Mouse (Mus musculus): ENCODE results near the gene Fbxo36. TPM values are rescaled to one million over a fixed set of nuclear protein-coding genes. Genes with fewer than 3 reads are reported as not detected.
A peak's percentile ranks its signal among the peaks of the same experiment; 100 is the strongest.

Fbxo36 gene
- polyA plus RNA-seq, 1 experiment from 2014 or later, result 8.9 TPM

GRCm38 (mm10) chr1:84864645-84865044 lies 25.0 kb downstream of the Fbxo36 start:
- Histone ChIP-seq H3K9me3 (replicated peaks) (no peaks in the 10 kb centered on the region), H3K27me3 (ENCODE audit: low read depth, poor library complexity, severe bottlenecking) (no peaks in the 10 kb centered on the region), H3K4me3 (no peak overlapping the region), H3K27ac (no peak overlapping the region; the same call in 1 of the 2 replicates), H3K36me3 (no peaks in the 10 kb centered on the region), H3K4me1 (peaks cover 6% of the 10 kb centered on the region)
- WGBS, result 31% methylated on average over 2 of the region's 2 CpGs
- peak; percentile 28 for DNase-seq (ENCODE audit: low spot score)

GRCm38 (mm10) chr1:84866231-84866630 lies 26.6 kb downstream of the Fbxo36 start:
- WGBS, result 90% methylated on average over 6 of the region's 6 CpGs
- H3K27me3 ChIP-seq (ENCODE audit: low read depth, poor library complexity, severe bottlenecking), result no peaks in the 10 kb centered on the region

GRCm38 (mm10) chr1:84866706-84867230 lies 27.1 kb downstream of the Fbxo36 start:
- DNase-seq (ENCODE audit: low spot score), result no peak
- H3K36me3 ChIP-seq, result no peaks in the 10 kb centered on the region
- no peak overlapping the region for H3K27ac ChIP-seq
- no peak overlapping the region for H3K4me3 ChIP-seq
- H3K27me3 ChIP-seq (ENCODE audit: low read depth, poor library complexity, severe bottlenecking), result no peaks in the 10 kb centered on the region
- WGBS, result 95% methylated on average over 3 of the region's 3 CpGs
- H3K4me1 ChIP-seq, result peaks cover 6% of the 10 kb centered on the region
- no peaks in the 10 kb centered on the region for H3K9me3 ChIP-seq (replicated peaks)

More at GRCm38 (mm10) chr1:84866231-84866630, 26.6 kb downstream of the Fbxo36 start:
- peaks cover 6% of the 10 kb centered on the region for H3K4me1 ChIP-seq
- H3K4me3 ChIP-seq, result no peak overlapping the region
- H3K27ac ChIP-seq, result no peak overlapping the region
- peak; percentile 15 for DNase-seq (ENCODE audit: low spot score)
- no peaks in the 10 kb centered on the region for H3K9me3 ChIP-seq (replicated peaks)
- H3K36me3 ChIP-seq, result no peaks in the 10 kb centered on the region

GRCm38 (mm10) chr1:84868311-84868710 lies 28.7 kb downstream of the Fbxo36 start:
- peaks cover 6% of the 10 kb centered on the region for H3K4me1 ChIP-seq
- no peak overlapping the region for H3K27ac ChIP-seq
- no peak overlapping the region for H3K4me3 ChIP-seq
- H3K36me3 ChIP-seq, result no peaks in the 10 kb centered on the region
- H3K9me3 ChIP-seq (replicated peaks), result no peaks in the 10 kb centered on the region
- no peaks in the 10 kb centered on the region for H3K27me3 ChIP-seq (ENCODE audit: low read depth, poor library complexity, severe bottlenecking)
- no peak for DNase-seq (ENCODE audit: low spot score)

- H3K36me3 ChIP-seq, result no peaks in the 10 kb centered on the region
- DNase-seq (ENCODE audit: low spot score), result no peak
- WGBS, result 77% methylated on average over 4 of the region's 4 CpGs
- H3K27ac ChIP-seq, result no peak overlapping the region
- H3K27me3 ChIP-seq (ENCODE audit: low read depth, poor library complexity, severe bottlenecking), result no peaks in the 10 kb centered on the region
- no peaks in the 10 kb centered on the region for H3K9me3 ChIP-seq (replicated peaks)
- no peak overlapping the region for H3K4me3 ChIP-seq
- peaks cover 6% of the 10 kb centered on the region for H3K4me1 ChIP-seq
These were observed 29.2 kb downstream of the Fbxo36 start for GRCm38 (mm10) chr1:84868841-84869240.

GRCm38 (mm10) chr1:84869498-84869897 lies 29.9 kb downstream of the Fbxo36 start:
- H3K4me1 ChIP-seq, result peaks cover 3% of the 10 kb centered on the region
- DNase-seq (ENCODE audit: low spot score), result no peak
- no peak overlapping the region for H3K27ac ChIP-seq
- H3K4me3 ChIP-seq, result no peak overlapping the region
- no peaks in the 10 kb centered on the region for H3K36me3 ChIP-seq
- H3K27me3 ChIP-seq (ENCODE audit: low read depth, poor library complexity, severe bottlenecking), result no peaks in the 10 kb centered on the region
- 61% methylated on average over 7 of the region's 7 CpGs for WGBS
- H3K9me3 ChIP-seq (replicated peaks), result no peaks in the 10 kb centered on the region

GRCm38 (mm10) chr1:84871131-84871530 lies 31.5 kb downstream of the Fbxo36 start:
- Histone ChIP-seq H3K27ac (no peak overlapping the region), H3K27me3 (ENCODE audit: low read depth, poor library complexity, severe bottlenecking) (no peaks in the 10 kb centered on the region), H3K4me3 (no peak overlapping the region), H3K36me3 (no peaks in the 10 kb centered on the region), H3K4me1 (no peaks in the 10 kb centered on the region), H3K9me3 (replicated peaks) (no peaks in the 10 kb centered on the region)
- no peak for DNase-seq (ENCODE audit: low spot score)
- 66% methylated on average over 6 of the region's 6 CpGs for WGBS

- Histone ChIP-seq H3K4me3 (no peak overlapping the region), H3K4me1 (no peaks in the 10 kb centered on the region), H3K27me3 (ENCODE audit: low read depth, poor library complexity, severe bottlenecking) (no peaks in the 10 kb centered on the region), H3K9me3 (replicated peaks) (no peaks in the 10 kb centered on the region), H3K36me3 (no peaks in the 10 kb centered on the region), H3K27ac (no peak overlapping the region)
- no peak for DNase-seq (ENCODE audit: low spot score)
- 14% methylated on average over 3 of the region's 3 CpGs for WGBS
These were observed 32.5 kb downstream of the Fbxo36 start for GRCm38 (mm10) chr1:84872105-84872504.

- H3K27me3 ChIP-seq (ENCODE audit: low read depth, poor library complexity, severe bottlenecking), result no peaks in the 10 kb centered on the region
- no peaks in the 10 kb centered on the region for H3K9me3 ChIP-seq (replicated peaks)
- no peak overlapping the region for H3K4me3 ChIP-seq
- WGBS, result 68% methylated on average over 4 of the region's 4 CpGs
- no peaks in the 10 kb centered on the region for H3K36me3 ChIP-seq
- DNase-seq (ENCODE audit: low spot score), result no peak
- no peak overlapping the region for H3K27ac ChIP-seq
- no peaks in the 10 kb centered on the region for H3K4me1 ChIP-seq
These were observed 33.3 kb downstream of the Fbxo36 start for GRCm38 (mm10) chr1:84872939-84873338.

GRCm38 (mm10) chr1:84877590-84877989 lies 37.9 kb downstream of the Fbxo36 start:
- WGBS, result 89% methylated on average over 2 of the region's 2 CpGs
- peaks cover 10% of the 10 kb centered on the region for H3K4me1 ChIP-seq
- H3K27ac ChIP-seq, result no peak overlapping the region
- H3K4me3 ChIP-seq, result no peak overlapping the region
- DNase-seq (ENCODE audit: low spot score), result no peak
- no peaks in the 10 kb centered on the region for H3K27me3 ChIP-seq (ENCODE audit: low read depth, poor library complexity, severe bottlenecking)
- H3K36me3 ChIP-seq, result no peaks in the 10 kb centered on the region
- no peaks in the 10 kb centered on the region for H3K9me3 ChIP-seq (replicated peaks)

- no peak overlapping the region for H3K27ac ChIP-seq
- H3K36me3 ChIP-seq, result no peaks in the 10 kb centered on the region
- WGBS, result 95% methylated on average over 8 of the region's 8 CpGs
- H3K27me3 ChIP-seq (ENCODE audit: low read depth, poor library complexity, severe bottlenecking), result no peaks in the 10 kb centered on the region
- peaks cover 10% of the 10 kb centered on the region for H3K4me1 ChIP-seq
- no peak overlapping the region for H3K4me3 ChIP-seq
- no peaks in the 10 kb centered on the region for H3K9me3 ChIP-seq (replicated peaks)
- no peak for DNase-seq (ENCODE audit: low spot score)
These were observed 40.0 kb downstream of the Fbxo36 start for GRCm38 (mm10) chr1:84879571-84880120.

GRCm38 (mm10) chr1:84881248-84882065 lies 41.8 kb downstream of the Fbxo36 start:
- Histone ChIP-seq H3K27ac (no peak overlapping the region), H3K9me3 (replicated peaks) (no peaks in the 10 kb centered on the region), H3K36me3 (no peaks in the 10 kb centered on the region), H3K4me1 (peaks cover 10% of the 10 kb centered on the region), H3K4me3 (no peak overlapping the region), H3K27me3 (ENCODE audit: low read depth, poor library complexity, severe bottlenecking) (no peaks in the 10 kb centered on the region)
- DNase-seq (ENCODE audit: low spot score), result no peak
- WGBS, result 77% methylated on average over 11 of the region's 11 CpGs

GRCm38 (mm10) chr1:84882066-84882532 lies 42.5 kb downstream of the Fbxo36 start:
- Histone ChIP-seq H3K4me3 (no peak overlapping the region), H3K9me3 (replicated peaks) (no peaks in the 10 kb centered on the region), H3K27ac (no peak overlapping the region), H3K4me1 (peaks cover 10% of the 10 kb centered on the region), H3K36me3 (no peaks in the 10 kb centered on the region), H3K27me3 (ENCODE audit: low read depth, poor library complexity, severe bottlenecking) (no peaks in the 10 kb centered on the region)
- DNase-seq (ENCODE audit: low spot score), result no peak
- 41% methylated on average over 2 of the region's 2 CpGs for WGBS
